1 mouse cellular context compared by ENCODE assay signal in genomic region chr5:125348067-125348466, GRCm38 (mm10).
TF ChIP-seq lines count a peak whose summit lies in the region.

No protein-coding gene starts in this region.

TF ChIP-seq in CH12.LX, 34 proteins besides CTCF, POLR2A, EP300 and RAD21:
- TF ChIP-seq BHLHE40 (IDR thresholded peaks at IDR 0.05; ENCODE audit: low read depth, low read length) (peak; percentile 40), JUND (conservative IDR thresholded peaks at IDR 0.05; ENCODE audit: low read depth, low read length) (peak; percentile 55; the same call in 1 of the 2 replicates), NRF1 (IDR thresholded peaks at IDR 0.05; ENCODE audit: low read depth, low read length) (no peak), IRF4 (IDR thresholded peaks at IDR 0.05; ENCODE audit: low read depth, low read length) (peak; percentile 87), TCF12 (IDR thresholded peaks at IDR 0.05; ENCODE audit: low read depth, low read length) (0 out of 2 replicates have a peak, but pooled peaks have one; percentile 20), MAX (IDR thresholded peaks at IDR 0.05; ENCODE audit: low read length) (no peak), ELF1 (IDR thresholded peaks at IDR 0.05; ENCODE audit: low read depth, low read length) (0 out of 2 replicates have a peak, but pooled peaks have one; percentile 31), JUN (IDR thresholded peaks at IDR 0.05; ENCODE audit: insufficient read depth, low read depth, low read length) (peak; percentile 43), HCFC1 (IDR thresholded peaks at IDR 0.05; ENCODE audit: low read depth, low read length) (peak; percentile 20; the same call in 1 of the 2 replicates), ETS1 (conservative IDR thresholded peaks at IDR 0.05; ENCODE audit: low read depth, low read length) (peak; percentile 81), MEF2A (IDR thresholded peaks at IDR 0.05; ENCODE audit: borderline replicate concordance, low read depth, low read length) (peak; percentile 45; the same call in 1 of the 2 replicates), SIN3A (IDR thresholded peaks at IDR 0.05; ENCODE audit: low read length) (no peak)
